Mouse (Mus musculus): ENCODE results near the gene As3mt. TPM values are rescaled to one million over a fixed set of nuclear protein-coding genes. Genes with fewer than 3 reads are reported as not detected.

Gene As3mt
- polyA plus RNA-seq, 1 experiment from 2014 or later, result 50.3 TPM

DNA sequence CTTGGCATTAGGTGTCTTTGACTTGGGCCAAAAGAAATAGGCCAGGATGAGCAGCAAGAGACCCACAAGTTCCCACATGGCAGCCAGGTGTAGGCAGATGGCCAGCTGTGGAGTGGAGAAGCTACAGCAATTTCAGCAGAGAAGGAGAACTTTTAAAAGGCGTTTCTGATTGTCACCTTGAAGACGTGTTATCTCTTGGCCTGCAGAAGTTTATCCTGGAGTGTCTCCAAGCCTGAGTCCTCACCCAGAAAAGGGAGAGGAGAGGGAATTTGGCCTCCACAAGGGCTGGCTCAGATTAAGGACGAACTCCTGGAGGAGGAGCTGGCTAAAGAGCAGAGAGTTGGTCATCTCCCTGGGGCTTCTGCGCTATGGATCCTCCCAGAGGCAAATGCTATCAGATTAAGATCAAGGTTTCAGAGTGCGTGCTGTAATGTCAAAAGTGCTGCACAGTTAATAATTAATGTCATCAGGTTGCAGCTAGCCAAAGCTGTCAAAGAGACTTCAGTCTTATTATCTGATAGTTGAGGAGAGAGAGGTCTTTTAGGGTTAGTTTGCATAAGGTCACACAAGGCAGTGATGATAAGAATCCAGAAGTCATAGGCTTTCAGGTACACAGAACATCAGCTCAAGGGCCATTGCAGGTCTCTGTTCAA lies 34.4 kb upstream of the As3mt start, which contains the start of gene Cyp17a1:
Gene Cyp17a1, minus strand, starts transcription at position 407 of the 653 bp plus-strand sequence.
- WGBS, result 24% methylated on average over 5 of the region's 5 CpGs
- Histone ChIP-seq H3K4me1 (replicated peaks) (peaks cover 18% of the 10 kb centered on the region; the same call in 1 of the 2 replicates), H3K4me3 (no peak within 1 kb of the TSS), H3K27me3 (replicated peaks) (peaks cover 10% of the 10 kb centered on the region; the same call in 1 of the 2 replicates), H3K9me3 (replicated peaks) (no peaks in the 10 kb centered on the region), H3K36me3 (no peaks in the 10 kb centered on the region), H3K9ac (no peak within 1 kb of the TSS), H3K27ac (ENCODE audit: poor library complexity, severe bottlenecking) (no peak within 1 kb of the TSS), H3K4me2 (no peak within 1 kb of the TSS)
- ATAC-seq (ENCODE audit: insufficient number of reproducible peaks, low FRiP score), result no peak

DNA sequence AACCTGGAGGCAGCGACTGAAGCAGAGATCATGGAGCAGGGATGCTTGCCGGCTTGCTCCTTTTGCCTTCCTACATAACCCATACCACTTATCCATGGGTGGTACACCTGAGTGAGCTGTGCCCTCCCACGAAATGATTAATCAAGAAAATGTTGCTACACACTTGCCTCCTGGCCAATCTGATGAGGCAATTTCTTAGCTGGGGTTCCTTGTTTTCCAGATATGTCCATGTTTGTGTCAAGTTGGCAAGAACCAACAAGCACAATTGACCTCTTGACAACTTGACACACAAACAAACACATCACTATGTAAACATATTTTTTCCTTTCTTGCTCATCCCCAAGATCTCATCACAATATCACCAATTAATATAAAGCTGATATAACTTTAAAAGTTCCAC lies 31.6 kb upstream of the As3mt start:
- H3K4me1 ChIP-seq (replicated peaks), result peaks cover 20% of the 10 kb centered on the region
- H3K9me3 ChIP-seq (replicated peaks), result no peaks in the 10 kb centered on the region
- peaks cover 10% of the 10 kb centered on the region; the same call in 1 of the 2 replicates for H3K27me3 ChIP-seq (replicated peaks)
- H3K9ac ChIP-seq, result no peak overlapping the region
- 74% methylated on average over 3 of the region's 3 CpGs for WGBS
- H3K36me3 ChIP-seq, result no peaks in the 10 kb centered on the region
- H3K27ac ChIP-seq (ENCODE audit: poor library complexity, severe bottlenecking), result no peak overlapping the region
- H3K4me3 ChIP-seq, result no peak overlapping the region
- no peak overlapping the region for H3K4me2 ChIP-seq
- ATAC-seq (ENCODE audit: insufficient number of reproducible peaks, low FRiP score), result no peak

DNA sequence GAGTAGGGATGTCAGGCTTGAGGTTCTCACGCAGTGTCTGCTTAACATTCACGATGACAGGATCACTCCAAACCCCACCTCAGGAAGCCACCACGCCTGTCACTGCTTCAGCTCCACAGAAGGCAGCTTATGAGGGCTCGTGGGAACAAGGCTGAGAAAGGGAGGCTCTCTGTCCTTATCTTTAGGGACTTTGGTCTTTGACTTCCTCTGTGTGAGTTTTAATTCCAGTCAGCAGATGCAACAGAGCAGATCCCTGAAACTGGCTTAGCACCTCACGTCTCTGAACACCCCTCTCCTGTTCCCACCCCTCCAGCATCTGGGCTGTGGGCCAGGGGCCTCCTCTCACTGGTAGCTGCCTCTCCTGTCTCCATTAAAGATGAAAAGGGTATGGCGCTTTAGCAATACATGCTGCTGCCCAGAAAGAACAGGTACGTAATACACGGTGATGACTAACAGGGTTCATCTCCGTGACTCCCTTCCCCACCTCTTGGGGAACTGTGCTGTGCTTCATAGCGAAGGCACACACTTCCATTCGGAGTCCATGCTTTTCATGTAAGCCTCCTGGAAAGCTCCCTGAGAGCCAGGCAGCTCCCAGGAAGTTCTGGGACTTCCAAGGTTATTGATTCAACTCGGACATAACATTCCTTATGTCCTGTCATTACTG lies 27.4 kb upstream of the As3mt start:
- H3K4me3 ChIP-seq, result no peak overlapping the region
- no peaks in the 10 kb centered on the region for H3K9me3 ChIP-seq (replicated peaks)
- H3K27me3 ChIP-seq (replicated peaks), result no peaks in the 10 kb centered on the region
- H3K27ac ChIP-seq (ENCODE audit: poor library complexity, severe bottlenecking), result no peak overlapping the region
- ATAC-seq (ENCODE audit: insufficient number of reproducible peaks, low FRiP score), result peak; percentile 36; the same call in 1 of the 2 replicates
- WGBS, result 38% methylated on average over 12 of the region's 12 CpGs
- no peaks in the 10 kb centered on the region for H3K36me3 ChIP-seq
- H3K4me2 ChIP-seq, result no peak overlapping the region
- H3K4me1 ChIP-seq (replicated peaks), result peaks cover 13% of the 10 kb centered on the region
- H3K9ac ChIP-seq, result no peak overlapping the region

DNA sequence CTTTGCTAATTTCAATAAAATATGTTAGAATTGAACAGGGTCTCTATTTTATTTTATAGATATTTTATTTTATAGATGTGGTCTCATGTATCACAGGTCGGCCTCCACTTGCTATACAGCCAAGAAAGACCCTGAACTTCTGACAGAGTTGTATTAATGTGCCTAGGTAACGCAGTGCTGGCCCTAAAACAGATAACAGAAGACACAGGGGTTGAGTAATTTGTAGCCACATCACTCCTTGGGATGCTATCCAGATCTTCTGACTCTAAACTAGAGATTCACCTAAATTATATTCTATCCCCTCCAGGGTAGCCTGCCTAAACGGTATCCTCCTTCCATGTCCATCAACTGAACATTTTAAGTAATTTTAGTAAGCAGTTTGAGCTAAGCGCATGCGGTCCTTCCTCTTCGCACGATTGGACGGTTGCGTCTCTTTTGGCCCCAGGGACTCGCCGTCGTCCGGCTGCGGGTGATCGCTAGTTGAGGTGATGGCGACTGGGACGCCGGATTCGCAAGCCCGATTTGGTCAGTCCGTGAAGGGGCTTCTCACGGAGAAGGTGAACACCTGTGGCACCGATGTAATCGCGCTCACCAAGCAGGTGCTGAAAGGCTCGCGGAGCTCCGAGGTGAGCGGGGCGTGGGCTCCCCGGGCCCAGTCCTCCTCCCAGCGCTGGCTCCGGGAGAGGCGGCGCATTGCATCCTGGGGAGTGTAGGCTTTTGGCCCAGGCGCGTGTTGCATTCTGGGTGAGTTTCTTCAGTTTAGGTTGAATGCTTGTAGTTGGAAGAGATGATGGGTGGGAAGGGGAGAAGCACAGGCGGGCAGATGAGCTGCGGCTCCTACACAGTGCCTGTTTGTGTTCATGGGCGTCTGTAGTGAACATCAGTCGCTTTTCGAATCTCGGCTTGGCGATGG lies 17.5 kb upstream of the As3mt start, which contains the start of gene Borcs7:
Gene Borcs7, plus strand, starts transcription at position 447 of the 913 bp plus-strand sequence.
- H3K9me3 ChIP-seq (replicated peaks), result no peaks in the 10 kb centered on the region
- H3K27ac ChIP-seq (ENCODE audit: poor library complexity, severe bottlenecking), result peak within 1 kb of the TSS; percentile 49; the same call in 1 of the 2 replicates
- peak within 1 kb of the TSS; percentile 91 for H3K9ac ChIP-seq
- H3K4me1 ChIP-seq (replicated peaks), result peaks cover 5% of the 10 kb centered on the region
- peak within 1 kb of the TSS; percentile 83 for H3K4me3 ChIP-seq
- peaks cover 7% of the 10 kb centered on the region for H3K36me3 ChIP-seq
- ATAC-seq (ENCODE audit: insufficient number of reproducible peaks, low FRiP score), result peak; percentile 92
- H3K4me2 ChIP-seq, result peak within 1 kb of the TSS; percentile 71
- WGBS, result 2% methylated on average over 44 of the region's 44 CpGs
- H3K27me3 ChIP-seq (replicated peaks), result no peaks in the 10 kb centered on the region

DNA sequence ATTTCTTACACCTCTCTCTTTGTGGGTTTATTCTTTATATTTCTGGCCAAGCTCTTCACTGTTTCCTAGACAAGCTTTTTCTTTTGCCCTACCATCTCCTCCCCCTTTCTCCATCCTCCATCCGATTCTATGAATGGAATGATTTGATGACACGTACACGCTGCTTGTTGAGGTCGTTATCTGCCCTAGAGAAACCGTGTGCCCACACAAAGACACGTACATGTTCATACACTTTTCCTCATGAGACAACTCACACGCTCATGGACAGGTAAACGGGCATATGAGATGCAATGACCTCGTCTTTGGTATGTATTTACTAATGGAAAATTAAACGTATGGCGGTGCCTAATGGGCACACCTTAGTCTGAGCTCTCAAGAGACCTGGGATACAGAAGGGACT lies 16.9 kb upstream of the As3mt start:
- peaks cover 14% of the 10 kb centered on the region for H3K36me3 ChIP-seq
- peak overlapping the region; percentile 83 for H3K4me3 ChIP-seq
- H3K4me2 ChIP-seq, result peak overlapping the region; percentile 71
- H3K9ac ChIP-seq, result peak overlapping the region; percentile 91
- H3K27me3 ChIP-seq (replicated peaks), result no peaks in the 10 kb centered on the region
- 72% methylated on average over 11 of the region's 11 CpGs for WGBS
- peaks cover 5% of the 10 kb centered on the region for H3K4me1 ChIP-seq (replicated peaks)
- ATAC-seq (ENCODE audit: insufficient number of reproducible peaks, low FRiP score), result no peak
- H3K9me3 ChIP-seq (replicated peaks), result no peaks in the 10 kb centered on the region
- H3K27ac ChIP-seq (ENCODE audit: poor library complexity, severe bottlenecking), result peak overlapping the region; percentile 49; the same call in 1 of the 2 replicates

DNA sequence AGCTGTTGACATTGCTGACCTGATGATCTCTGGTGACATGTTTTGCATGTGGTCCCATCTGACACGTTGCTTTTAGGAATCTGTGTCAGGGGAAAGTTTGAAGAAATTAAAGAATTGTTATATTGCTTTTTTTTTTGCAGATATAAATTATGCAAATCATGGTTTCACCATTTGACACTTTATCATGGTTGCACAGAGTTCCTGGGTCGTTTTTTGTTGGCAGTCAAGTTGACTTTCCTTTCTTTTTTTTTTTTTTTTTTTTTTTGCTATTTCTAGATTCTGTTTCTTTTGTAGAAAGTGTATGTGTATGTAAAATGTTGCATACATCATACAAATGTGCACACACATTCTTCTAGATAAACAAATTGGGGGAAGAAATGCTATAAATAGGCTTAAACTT lies 16.2 kb upstream of the As3mt start:
- Histone ChIP-seq H3K4me2 (no peak overlapping the region), H3K4me3 (no peak overlapping the region), H3K9me3 (replicated peaks) (no peaks in the 10 kb centered on the region), H3K27ac (ENCODE audit: poor library complexity, severe bottlenecking) (no peak overlapping the region), H3K4me1 (replicated peaks) (peaks cover 5% of the 10 kb centered on the region), H3K36me3 (peaks cover 15% of the 10 kb centered on the region), H3K9ac (no peak overlapping the region), H3K27me3 (replicated peaks) (no peaks in the 10 kb centered on the region)
- 77% methylated on average over 2 of the region's 2 CpGs for WGBS
- ATAC-seq (ENCODE audit: insufficient number of reproducible peaks, low FRiP score), result no peak

DNA sequence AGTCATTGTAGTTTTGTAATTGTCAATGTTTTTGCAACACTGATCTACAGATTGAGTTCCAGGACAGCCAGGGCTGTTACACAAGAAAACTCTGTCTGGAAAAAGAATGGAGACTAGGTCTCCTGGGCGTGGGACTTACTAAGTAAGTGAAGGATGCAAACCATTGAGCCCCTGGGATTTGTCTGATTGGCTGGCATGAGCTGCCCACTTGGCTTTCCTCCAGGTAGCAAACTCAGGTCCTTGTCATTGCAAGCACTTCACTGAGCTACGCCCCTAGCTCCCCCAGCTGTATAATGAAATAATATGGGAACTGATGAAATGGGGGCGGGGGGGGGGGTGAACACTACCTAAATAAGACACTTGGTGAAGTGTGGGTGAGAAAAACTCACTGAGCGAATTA lies 14.1 kb upstream of the As3mt start:
- Histone ChIP-seq H3K9me3 (replicated peaks) (no peaks in the 10 kb centered on the region), H3K27ac (ENCODE audit: poor library complexity, severe bottlenecking) (no peak overlapping the region), H3K4me1 (replicated peaks) (peaks cover 5% of the 10 kb centered on the region), H3K4me2 (no peak overlapping the region), H3K4me3 (no peak overlapping the region), H3K36me3 (peaks cover 27% of the 10 kb centered on the region), H3K27me3 (replicated peaks) (no peaks in the 10 kb centered on the region), H3K9ac (no peak overlapping the region)
- 80% methylated on average over 4 of the region's 4 CpGs for WGBS
- no peak for ATAC-seq (ENCODE audit: insufficient number of reproducible peaks, low FRiP score)

DNA sequence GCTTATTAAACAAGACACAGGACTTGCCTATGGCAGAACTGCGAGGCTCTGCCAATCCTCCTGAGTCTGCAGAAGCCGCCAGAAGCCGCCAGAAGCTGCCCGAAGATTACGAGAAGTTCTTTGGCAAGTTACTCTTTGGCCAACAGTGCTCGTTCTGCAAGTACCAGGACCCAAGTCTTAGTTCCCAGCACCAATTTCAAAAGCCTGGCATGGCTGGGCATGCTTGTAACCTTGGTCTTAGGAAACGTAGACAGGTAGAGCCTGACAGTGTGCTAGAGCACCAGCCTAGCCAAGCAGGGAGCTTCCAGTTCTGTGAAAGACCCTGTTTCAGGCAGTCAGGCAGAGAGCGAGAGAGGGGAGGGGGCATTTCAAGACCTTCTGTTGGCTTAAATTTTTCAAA lies 10.8 kb upstream of the As3mt start:
- ATAC-seq (ENCODE audit: insufficient number of reproducible peaks, low FRiP score), result no peak
- Histone ChIP-seq H3K4me3 (no peak overlapping the region), H3K27me3 (replicated peaks) (no peaks in the 10 kb centered on the region), H3K9ac (no peak overlapping the region), H3K4me1 (replicated peaks) (no peaks in the 10 kb centered on the region), H3K27ac (ENCODE audit: poor library complexity, severe bottlenecking) (no peak overlapping the region), H3K4me2 (no peak overlapping the region), H3K36me3 (peaks cover 40% of the 10 kb centered on the region), H3K9me3 (replicated peaks) (no peaks in the 10 kb centered on the region)
- WGBS, result 90% methylated on average over 8 of the region's 8 CpGs

DNA sequence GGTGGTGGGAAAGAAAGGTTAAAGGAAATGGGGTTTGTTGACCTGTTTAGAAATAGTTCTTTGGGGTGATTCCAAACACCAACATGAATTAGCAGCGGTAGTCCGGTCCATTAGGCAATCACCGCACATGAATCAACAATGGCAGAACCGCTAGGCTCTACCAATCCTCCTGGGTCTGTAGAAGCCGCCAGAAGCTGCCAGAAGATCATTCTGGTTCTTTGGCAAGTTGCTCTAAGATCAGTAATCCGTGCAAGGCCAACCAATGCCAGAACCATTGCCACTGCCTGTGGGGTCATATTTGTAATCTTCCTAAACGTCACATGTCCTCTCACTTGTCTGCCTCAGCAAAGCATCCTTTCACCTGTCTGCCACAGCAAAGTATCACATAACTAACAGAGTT lies 10.3 kb upstream of the As3mt start:
- H3K4me3 ChIP-seq, result no peak overlapping the region
- WGBS, result 93% methylated on average over 7 of the region's 7 CpGs
- H3K9ac ChIP-seq, result no peak overlapping the region
- no peaks in the 10 kb centered on the region for H3K27me3 ChIP-seq (replicated peaks)
- H3K36me3 ChIP-seq, result peaks cover 43% of the 10 kb centered on the region
- ATAC-seq (ENCODE audit: insufficient number of reproducible peaks, low FRiP score), result no peak
- H3K4me1 ChIP-seq (replicated peaks), result no peaks in the 10 kb centered on the region
- no peak overlapping the region for H3K27ac ChIP-seq (ENCODE audit: poor library complexity, severe bottlenecking)
- no peaks in the 10 kb centered on the region for H3K9me3 ChIP-seq (replicated peaks)
- no peak overlapping the region for H3K4me2 ChIP-seq

DNA sequence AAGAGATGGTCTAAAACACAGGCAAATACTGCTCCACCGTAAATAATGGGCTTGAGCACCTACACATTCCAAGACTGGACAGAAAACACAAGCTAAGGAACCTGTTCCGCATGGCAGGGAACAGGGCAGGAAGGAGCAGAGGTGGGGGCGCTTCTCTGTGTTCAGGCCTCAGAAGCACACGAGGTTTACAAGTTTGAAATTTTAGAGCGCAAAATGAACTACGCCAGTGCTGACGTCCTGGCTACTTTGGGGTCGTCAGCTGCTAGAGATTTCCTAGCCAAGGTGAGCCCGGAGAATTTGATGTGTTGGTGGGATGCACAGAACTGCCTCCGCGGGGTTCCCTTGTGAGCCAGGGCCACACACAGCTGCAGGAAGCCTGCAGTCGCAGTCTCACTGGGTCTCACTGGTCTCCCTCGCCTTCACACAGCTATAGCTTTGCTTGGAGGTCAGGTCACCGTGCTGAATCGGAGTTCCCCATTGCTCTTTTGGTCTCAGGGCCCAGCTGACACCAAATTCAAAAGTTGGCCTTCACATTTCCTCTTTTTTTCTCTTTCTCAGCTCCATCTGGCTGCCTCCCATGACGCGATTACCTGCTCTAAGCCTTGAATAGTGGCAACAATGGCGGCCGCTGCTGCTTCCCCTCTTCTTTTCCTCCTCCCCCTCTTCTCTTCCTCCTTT lies 9.3 kb upstream of the As3mt start:
- Histone ChIP-seq H3K4me2 (no peak overlapping the region), H3K4me3 (no peak overlapping the region), H3K9ac (no peak overlapping the region), H3K27me3 (replicated peaks) (no peaks in the 10 kb centered on the region), H3K9me3 (replicated peaks) (no peaks in the 10 kb centered on the region), H3K36me3 (peaks cover 45% of the 10 kb centered on the region), H3K4me1 (replicated peaks) (no peaks in the 10 kb centered on the region), H3K27ac (ENCODE audit: poor library complexity, severe bottlenecking) (no peak overlapping the region)
- WGBS, result 61% methylated on average over 19 of the region's 19 CpGs
- ATAC-seq (ENCODE audit: insufficient number of reproducible peaks, low FRiP score), result no peak
